Mouse (Mus musculus): Measurements from ENCODE around the gene Wdfy4.

DNA sequence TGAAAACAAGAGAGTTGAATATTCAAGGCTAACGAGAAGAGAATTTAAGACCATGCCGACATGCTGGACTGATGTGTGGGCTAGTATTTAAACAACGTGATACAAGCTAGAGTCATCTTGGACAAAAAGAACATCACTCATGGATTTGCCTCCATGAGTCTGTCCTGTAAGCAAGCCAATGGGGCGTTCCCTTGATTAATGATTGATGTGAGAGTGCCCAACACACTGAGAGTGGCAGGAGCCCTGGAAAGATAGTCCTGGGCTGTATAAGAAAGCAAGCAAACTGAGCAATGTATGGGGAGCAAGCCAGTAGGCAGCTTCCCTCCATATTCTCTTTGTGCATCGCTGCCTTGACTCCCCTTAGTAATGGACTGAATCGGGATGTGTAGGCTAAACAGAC lies 106.7 kb downstream of the Wdfy4 start:
- TF ChIP-seq CTCF (IDR thresholded peaks at IDR 0.05; ENCODE audit: insufficient read depth, low read depth, low read length) (no peak), POLR2A (IDR thresholded peaks at IDR 0.05; ENCODE audit: insufficient read depth, low read depth, low read length) (no peak)
